Mouse (Mus musculus) stomach, embryonic 16.5 days (tissue): ENCODE data around the gene Tmem163. TPM values are rescaled to one million over a fixed set of nuclear protein-coding genes. Genes with fewer than 3 reads are reported as not detected.

Experiments used
- ATAC-seq: fragments of 200-750 bp; cut with Nextera tagmentation; 2 replicates; pipeline ENCODE4 v1.8.0; 2017; ENCODE audit warnings: moderate number of reproducible peaks, moderate TSS enrichment; ENCODE audit not compliant: insufficient read depth, low FRiP score
- H3K27ac ChIP-seq: fragments of 300-500 bp; sonication (generic); 2 replicates; pipeline ENCODE4 v1.5.1; 2014; ENCODE audit warnings: low read length
- H3K27me3 ChIP-seq: fragments of 300-500 bp; sonication (generic); 2 replicates; pipeline ENCODE4 v1.6.1; 2014; ENCODE audit warnings: low read length, control low read depth, mixed read lengths; ENCODE audit not compliant: control insufficient read depth, insufficient read depth
- H3K36me3 ChIP-seq: fragments of 300-500 bp; sonication (generic); 2 replicates; pipeline ENCODE4 v1.6.1; 2014; ENCODE audit warnings: low read length; ENCODE audit not compliant: control insufficient read depth, insufficient read depth
- H3K4me1 ChIP-seq: fragments of 300-500 bp; sonication (generic); 2 replicates; pipeline ENCODE4 v1.6.1; 2014; ENCODE audit warnings: low read length, control low read depth, mixed read lengths; ENCODE audit not compliant: control insufficient read depth, insufficient read depth
- H3K4me2 ChIP-seq: fragments of 300-500 bp; sonication (generic); 2 replicates; pipeline ENCODE4 v1.6.1; 2014; ENCODE audit warnings: low read depth, low read length, mixed read lengths
- H3K4me3 ChIP-seq: fragments of 300-500 bp; sonication (generic); replicated peaks from 2 replicates; pipeline ENCODE4 v1.5.1; 2014; ENCODE audit warnings: mild to moderate bottlenecking, low read length
- H3K9ac ChIP-seq: fragments of 300-500 bp; sonication (generic); 2 replicates; pipeline ENCODE4 v1.6.1; 2014; ENCODE audit warnings: low read length
- H3K9me3 ChIP-seq: fragments of 300-500 bp; sonication (generic); replicated peaks from 2 replicates; pipeline ENCODE4 v1.6.1; 2016; ENCODE audit warnings: low read length, control low read depth; ENCODE audit not compliant: control insufficient read depth
- WGBS: fragments of 180-500 bp; shearing (Covaris S2); extraction: QIAGEN DNeasy Blood & Tissue Kit; methylation state at CpG from one replicate; pipeline ENCODE4 v1.1.7; 2014; 5-methylcytosine and 5-hydroxymethylcytosine counted together
- polyA plus RNA-seq: library from polyadenylated mRNA; unstranded; fragments of >200 nt; fragmentation: Nextera tagmentation; extraction: Ambion mirVana; gene quantifications from 2 replicates; pipeline ENCODE4 v1.2.1, GENCODE M21; 2015

Gene Tmem163
- polyA plus RNA-seq: 0.45 and 0.71 TPM in 2 replicates

DNA sequence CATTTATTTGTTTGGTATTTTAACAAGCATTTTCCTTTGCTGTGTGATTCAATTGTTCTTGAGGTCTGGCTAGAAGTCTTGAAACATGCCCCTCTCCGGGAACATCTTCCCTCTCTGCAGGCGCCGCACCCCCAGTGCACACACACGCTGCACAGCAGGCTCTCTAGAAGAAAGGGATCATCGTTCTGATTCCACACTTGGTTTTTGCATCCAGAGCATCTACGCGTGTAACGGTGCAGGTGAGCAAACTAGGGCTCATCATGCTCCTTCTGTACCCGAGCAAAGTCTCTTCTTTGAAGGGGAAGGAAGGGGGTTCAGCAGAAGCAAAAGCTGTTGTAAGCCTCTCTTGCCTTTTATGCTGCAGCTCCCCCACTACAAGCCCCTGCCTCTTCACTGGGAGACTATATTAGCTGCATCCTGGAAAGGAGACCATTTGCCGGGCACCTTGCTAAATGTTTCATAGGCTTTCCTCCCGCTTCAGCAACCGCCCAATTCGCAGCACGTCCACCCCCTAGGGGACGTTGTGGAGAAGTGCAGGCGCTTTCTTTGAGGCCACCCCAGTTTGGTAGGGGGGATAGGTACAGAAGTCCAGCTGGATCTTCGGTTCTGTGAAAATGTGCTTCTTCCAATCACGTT, at the start of gene Tmem163:
TSS of gene Tmem163 (minus strand) at position 51 of the 636 bp plus-strand sequence.
- peaks cover 16% of the 10 kb centered on the region; the same call in 1 of the 2 replicates for H3K4me1 ChIP-seq
- peak within 1 kb of the TSS; percentile 59 for H3K4me3 ChIP-seq
- no peak within 1 kb of the TSS for H3K9ac ChIP-seq
- H3K27me3 ChIP-seq: peaks cover 52% of the 10 kb centered on the region
- no peak within 1 kb of the TSS for H3K4me2 ChIP-seq
- H3K36me3 ChIP-seq: no peaks in the 10 kb centered on the region
- H3K27ac ChIP-seq: no peak within 1 kb of the TSS
- H3K9me3 ChIP-seq: no peaks in the 10 kb centered on the region
- no peak for ATAC-seq
- 20% methylated on average over 18 of the region's 18 CpGs for WGBS

DNA sequence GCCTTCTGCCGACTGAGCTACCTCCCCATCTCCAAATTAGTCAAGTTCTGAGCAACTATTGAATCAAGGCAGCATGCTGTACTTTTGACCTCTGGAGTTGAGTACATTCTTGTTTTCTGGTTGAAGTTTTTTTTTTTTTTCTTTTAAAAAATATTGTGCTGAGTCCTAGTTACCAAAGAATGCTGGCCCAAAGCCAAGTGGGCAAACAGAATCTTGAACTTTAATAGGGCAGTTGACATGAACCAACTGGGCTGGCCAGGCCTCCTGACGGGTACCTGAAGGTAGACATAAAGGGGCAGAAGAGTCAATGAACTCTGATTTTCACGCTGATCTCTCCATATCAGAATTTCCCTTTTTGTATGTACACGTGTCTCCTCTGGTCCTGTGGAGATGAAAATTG, 49.7 kb upstream of the Tmem163 start, which contains the start of gene Acmsd:
TSS of gene Acmsd (plus strand) at position 318 of the 400 bp plus-strand sequence.
- Histone ChIP-seq H3K4me2 (no peak within 1 kb of the TSS), H3K9me3 (no peaks in the 10 kb centered on the region; the same call in 1 of the 2 replicates), H3K27me3 (no peaks in the 10 kb centered on the region), H3K4me1 (no peaks in the 10 kb centered on the region), H3K4me3 (no peak within 1 kb of the TSS), H3K36me3 (no peaks in the 10 kb centered on the region), H3K9ac (no peak within 1 kb of the TSS), H3K27ac (no peak within 1 kb of the TSS)
- no peak for ATAC-seq
- whole genome bisulfite sequencing: 75% methylated on average over 4 of the region's 4 CpGs

DNA sequence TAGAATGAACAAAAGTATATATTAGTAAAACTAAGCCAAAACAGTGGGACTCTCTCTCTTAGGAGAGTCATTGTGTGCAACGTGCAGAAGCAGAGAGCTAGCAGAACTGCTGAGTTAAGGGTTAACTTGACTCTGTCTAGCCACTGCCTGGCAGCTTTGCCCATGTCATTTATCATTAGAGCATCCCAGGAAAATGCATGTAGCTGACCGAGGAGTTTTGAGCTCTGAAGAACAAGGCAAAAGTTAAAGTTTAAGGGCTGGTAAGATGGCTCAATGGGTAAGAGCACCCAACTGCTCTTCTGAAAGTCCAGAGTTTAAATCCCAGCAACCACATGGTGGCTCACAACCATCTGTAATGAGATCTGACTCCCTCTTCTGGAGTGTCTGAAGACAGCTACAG, 44.2 kb upstream of the Tmem163 start:
- Histone ChIP-seq H3K9ac (no peak overlapping the region), H3K36me3 (no peaks in the 10 kb centered on the region), H3K27ac (no peak overlapping the region), H3K4me2 (no peak overlapping the region), H3K27me3 (no peaks in the 10 kb centered on the region), H3K9me3 (no peaks in the 10 kb centered on the region; the same call in 1 of the 2 replicates), H3K4me3 (no peak overlapping the region), H3K4me1 (no peaks in the 10 kb centered on the region)
- WGBS: 23% methylated on average over 2 of the region's 2 CpGs
- no peak for ATAC-seq

DNA sequence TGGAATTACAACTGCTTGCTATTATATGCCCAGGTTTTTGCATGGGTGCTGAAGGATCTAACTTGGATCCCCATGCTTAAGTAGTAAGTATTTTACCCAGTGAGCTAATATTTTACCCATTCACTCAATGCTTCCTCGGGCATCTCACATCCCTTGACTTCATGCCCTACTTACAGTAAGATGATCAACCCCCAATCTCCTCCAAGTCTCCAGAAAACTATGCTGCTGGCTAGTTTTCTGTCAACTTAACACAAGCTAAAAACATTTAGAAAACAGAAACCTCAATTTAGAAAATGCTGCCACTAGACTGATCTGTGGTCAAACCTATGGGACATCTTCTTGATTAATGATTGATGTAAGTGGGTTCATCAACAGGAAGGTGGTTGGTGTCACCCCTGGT, 38.9 kb upstream of the Tmem163 start:
- Histone ChIP-seq H3K27ac (no peak overlapping the region), H3K4me1 (no peaks in the 10 kb centered on the region), H3K9ac (no peak overlapping the region), H3K27me3 (no peaks in the 10 kb centered on the region), H3K36me3 (no peaks in the 10 kb centered on the region), H3K9me3 (no peaks in the 10 kb centered on the region), H3K4me2 (no peak overlapping the region), H3K4me3 (no peak overlapping the region)
- ATAC-seq: no peak
- WGBS: 82% methylated on average over 1 of the region's 1 CpGs

DNA sequence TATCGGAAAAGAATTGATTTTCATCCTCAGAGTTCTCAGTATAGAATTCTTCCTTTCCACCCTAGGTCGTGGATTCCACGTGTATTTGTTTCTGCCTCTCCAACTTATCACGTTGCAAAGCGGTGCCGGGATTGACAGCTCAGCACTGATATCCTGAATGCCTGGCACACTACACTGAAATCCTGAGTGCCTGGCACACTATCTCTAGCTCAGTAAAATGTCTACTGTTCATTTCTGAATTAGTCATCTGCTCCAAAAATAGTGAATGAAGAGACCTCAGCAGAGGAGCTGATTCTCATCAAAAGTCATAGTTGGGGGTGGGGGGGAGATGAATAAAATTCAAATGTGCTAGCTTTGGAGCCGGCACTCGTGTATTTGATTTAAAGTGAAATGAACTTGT, 37.1 kb upstream of the Tmem163 start:
- Histone ChIP-seq H3K4me1 (no peaks in the 10 kb centered on the region), H3K27me3 (no peaks in the 10 kb centered on the region), H3K27ac (no peak overlapping the region), H3K36me3 (no peaks in the 10 kb centered on the region), H3K4me3 (no peak overlapping the region), H3K9ac (no peak overlapping the region), H3K4me2 (no peak overlapping the region), H3K9me3 (no peaks in the 10 kb centered on the region)
- 82% methylated on average over 8 of the region's 8 CpGs for WGBS
- ATAC-seq: no peak

DNA sequence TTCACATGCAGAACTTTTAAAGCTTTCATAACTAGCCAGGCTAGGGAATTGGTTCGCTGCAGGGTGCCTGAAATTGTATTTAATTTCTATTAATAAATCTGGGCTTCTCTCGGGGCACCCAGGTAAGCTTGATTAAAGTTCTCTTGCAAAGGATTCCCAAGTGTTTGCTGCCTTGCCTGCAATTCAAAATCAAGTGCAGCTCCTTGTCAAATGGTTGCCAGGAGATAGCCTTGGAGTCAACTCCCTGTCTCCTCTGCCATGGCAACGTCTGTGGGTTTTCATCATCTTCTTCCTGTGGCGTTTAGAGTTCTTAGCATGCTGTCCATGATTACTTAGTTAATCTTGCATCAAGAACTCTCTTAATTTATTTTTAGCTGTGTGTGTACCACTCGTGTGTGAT, 26.9 kb upstream of the Tmem163 start:
- Histone ChIP-seq H3K9me3 (no peaks in the 10 kb centered on the region), H3K4me3 (no peak overlapping the region), H3K36me3 (no peaks in the 10 kb centered on the region), H3K9ac (no peak overlapping the region), H3K4me2 (no peak overlapping the region), H3K4me1 (no peaks in the 10 kb centered on the region), H3K27ac (no peak overlapping the region), H3K27me3 (no peaks in the 10 kb centered on the region)
- no peak for ATAC-seq
- 73% methylated on average over 5 of the region's 5 CpGs for WGBS

DNA sequence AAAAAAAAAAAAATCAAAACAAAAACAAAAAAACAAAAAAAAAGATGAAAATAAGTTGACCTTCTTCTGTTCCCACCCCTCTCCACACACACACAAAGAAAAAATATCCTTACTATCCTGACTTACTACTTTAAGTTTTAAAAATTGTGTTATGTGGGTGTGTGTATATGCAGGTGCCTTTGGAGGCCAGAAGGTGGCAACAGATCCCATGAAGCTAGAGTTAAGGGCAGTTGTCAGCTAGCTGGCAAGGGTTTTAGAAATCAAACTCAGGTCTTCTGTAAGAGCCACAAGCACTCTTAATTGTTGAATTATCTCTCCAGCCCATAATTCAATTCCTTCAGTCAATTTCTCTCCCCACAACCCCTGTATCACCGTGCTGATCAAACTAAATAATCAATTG, 22.8 kb upstream of the Tmem163 start:
- Histone ChIP-seq H3K27ac (no peak overlapping the region), H3K4me2 (no peak overlapping the region), H3K4me1 (no peaks in the 10 kb centered on the region), H3K9me3 (no peaks in the 10 kb centered on the region), H3K9ac (no peak overlapping the region), H3K27me3 (no peaks in the 10 kb centered on the region), H3K36me3 (no peaks in the 10 kb centered on the region), H3K4me3 (no peak overlapping the region)
- ATAC-seq: no peak
- WGBS: 69% methylated on average over 1 of the region's 1 CpGs

DNA sequence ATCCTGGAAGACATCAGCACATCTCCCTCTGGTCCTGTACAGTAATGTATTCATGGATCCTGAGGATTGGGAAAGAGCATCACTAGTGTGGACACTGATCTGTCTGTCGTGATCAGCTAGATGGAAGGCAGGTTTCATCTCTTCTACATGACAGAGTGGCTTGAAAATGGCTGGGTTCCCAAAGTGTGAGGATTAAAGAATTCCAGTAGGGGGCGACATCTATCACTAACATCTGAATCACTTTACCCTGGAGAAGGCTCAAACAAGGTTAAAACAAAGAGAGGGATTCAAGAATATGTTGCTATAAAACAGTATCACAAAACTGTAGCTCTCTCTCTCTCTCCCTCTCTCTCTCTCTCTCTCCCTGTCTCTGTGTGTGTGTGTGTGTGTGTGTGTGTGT, 17.2 kb upstream of the Tmem163 start:
- Histone ChIP-seq H3K9ac (no peak overlapping the region), H3K36me3 (no peaks in the 10 kb centered on the region), H3K4me1 (no peaks in the 10 kb centered on the region), H3K4me2 (no peak overlapping the region), H3K4me3 (no peak overlapping the region), H3K27me3 (no peaks in the 10 kb centered on the region), H3K9me3 (no peaks in the 10 kb centered on the region), H3K27ac (no peak overlapping the region)
- no peak for ATAC-seq
- 28% methylated on average over 2 of the region's 2 CpGs for WGBS

DNA sequence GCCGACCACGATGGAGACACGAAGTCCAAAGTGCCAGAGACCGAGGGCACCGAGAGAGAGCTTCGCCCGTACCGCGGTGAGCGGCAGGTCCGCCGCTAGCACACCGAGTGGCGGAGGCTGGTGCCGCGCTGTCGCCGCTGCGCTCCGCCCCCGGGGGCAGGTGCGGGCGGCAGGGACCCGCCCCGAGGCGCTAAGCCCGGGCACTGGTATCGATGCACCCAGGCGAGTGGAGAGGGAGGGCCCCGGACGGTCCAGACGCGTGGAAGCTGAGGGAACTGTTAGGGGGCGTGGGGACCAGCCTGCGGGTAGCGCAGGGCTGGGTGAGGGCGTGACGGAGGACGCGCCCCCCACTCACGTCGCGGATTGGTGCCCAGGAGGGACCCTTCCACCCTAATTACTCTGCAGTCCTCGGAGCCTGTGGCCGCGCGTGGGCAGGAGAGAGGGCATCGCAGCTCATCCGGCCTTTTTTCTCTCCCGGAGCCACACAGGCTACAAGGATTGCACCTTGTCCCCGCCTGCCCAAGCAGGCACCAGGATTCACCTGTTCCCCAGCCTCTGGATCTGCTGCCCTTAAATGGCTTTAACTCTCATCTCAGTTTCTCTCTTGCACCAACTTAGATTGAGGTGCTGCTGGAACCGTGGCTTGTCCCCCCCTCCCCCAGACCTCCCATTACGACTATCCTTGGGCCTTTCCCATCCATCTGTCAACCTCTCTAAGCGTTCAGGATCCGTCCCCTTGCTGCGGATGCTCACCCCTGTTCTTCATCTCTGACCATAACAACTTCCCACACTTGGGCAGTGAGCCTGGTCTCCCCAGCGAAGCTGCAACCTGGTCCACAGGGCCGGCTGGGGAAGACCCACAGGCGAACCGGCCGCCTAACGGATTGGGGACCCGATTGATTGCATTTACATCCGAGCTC, 1.4 kb downstream of the Tmem163 start:
- Histone ChIP-seq H3K4me3 (peak overlapping the region; percentile 59), H3K36me3 (no peaks in the 10 kb centered on the region), H3K9me3 (no peaks in the 10 kb centered on the region), H3K4me1 (peaks cover 16% of the 10 kb centered on the region; the same call in 1 of the 2 replicates), H3K4me2 (peak overlapping the region; percentile 99), H3K9ac (peak overlapping the region; percentile 64), H3K27me3 (peaks cover 52% of the 10 kb centered on the region), H3K27ac (no peak overlapping the region)
- peak; percentile 63; the same call in 1 of the 2 replicates for ATAC-seq
- 2% methylated on average over 64 of the region's 64 CpGs for WGBS
